13 mouse cellular contexts compared by ENCODE assay signal in genomic region chr14:25184875-25185274, GRCm38 (mm10).
DNase-seq lines count a peak whose midpoint lies in the region; ATAC-seq and TF ChIP-seq lines count a peak whose summit lies in the region.
"Had no signal": no experiment of that assay in that cellular context is flagged by ENCODE, and none has a peak within 500 bp of the region (broad histone marks: within the 10 kb centered on the region; RNA-seq: fewer than 3 reads in every experiment).

No protein-coding gene starts in this region.

- H3K4me3 ChIP-seq in hindbrain, embryonic 15.5 days, result no peak overlapping the region
- H3K4me3 ChIP-seq in hindbrain, embryonic 13.5 days, result no peak overlapping the region
- H3K4me3 ChIP-seq in limb, embryonic 10.5 days, result no peak overlapping the region
- no peak overlapping the region for H3K4me3 ChIP-seq in lung, adult 2 months (replicated peaks; ENCODE audit: extremely low read depth, low read depth, low read length)
- H3K4me3 ChIP-seq: heart, embryonic 13.5 days; liver, embryonic 15.5 days; neural tube, embryonic 12.5 days had no signal

- no peak overlapping the region for H3K9ac ChIP-seq in hindbrain, embryonic 15.5 days
- H3K9ac ChIP-seq in hindbrain, embryonic 13.5 days, result no peak overlapping the region
- H3K9ac ChIP-seq: heart, embryonic 13.5 days; liver, embryonic 15.5 days; neural tube, embryonic 12.5 days had no signal

- peak overlapping the region; percentile 86 for H3K27ac ChIP-seq in hindbrain, embryonic 15.5 days (replicated peaks)
- no peak overlapping the region for H3K27ac ChIP-seq in hindbrain, embryonic 13.5 days
- H3K27ac ChIP-seq in limb, embryonic 10.5 days, result peak overlapping the region; percentile 57; the same call in 1 of the 2 replicates
- H3K27ac ChIP-seq: heart, embryonic 13.5 days; liver, embryonic 15.5 days; neural tube, embryonic 12.5 days had no signal

- H3K9me3 ChIP-seq in hindbrain, embryonic 15.5 days, result no peaks in the 10 kb centered on the region
- H3K9me3 ChIP-seq in hindbrain, embryonic 13.5 days, result no peaks in the 10 kb centered on the region
- H3K9me3 ChIP-seq in limb, embryonic 10.5 days (replicated peaks), result no peaks in the 10 kb centered on the region
- H3K9me3 ChIP-seq: heart, embryonic 13.5 days; liver, embryonic 15.5 days; neural tube, embryonic 12.5 days had no signal

- DNase-seq in CD4-positive helper T cell, adult 2 months (ENCODE audit: low read depth, low spot score), result peak; percentile 27
- DNase-seq in CD4-positive, CD25-positive, alpha-beta regulatory T cell, adult 2 months (ENCODE audit: low read depth, low spot score), result peak; percentile 18
- DNase-seq in limb, embryonic 10.5 days (ENCODE audit: low spot score), result no peak
- DNase-seq in urinary bladder, postnatal 36 days (ENCODE audit: low spot score in 2 of 2), result no peak
- no peak for DNase-seq in lung, adult 2 months
- DNase-seq: thymus, postnatal 4 days had no signal

- H3K4me2 ChIP-seq in hindbrain, embryonic 15.5 days, result no peak overlapping the region
- H3K4me2 ChIP-seq in hindbrain, embryonic 13.5 days, result no peak overlapping the region
- H3K4me2 ChIP-seq: heart, embryonic 13.5 days; liver, embryonic 15.5 days; neural tube, embryonic 12.5 days had no signal

- 79% methylated on average over 1 of the region's 1 CpGs for WGBS in hindbrain, embryonic 15.5 days
- WGBS in hindbrain, embryonic 13.5 days, result 92% methylated on average over 1 of the region's 1 CpGs
- WGBS in limb, embryonic 10.5 days, result 76% methylated on average over 1 of the region's 1 CpGs
- 77% methylated on average over 1 of the region's 1 CpGs for WGBS in lung, adult 2 months

- H3K27me3 ChIP-seq in hindbrain, embryonic 15.5 days, result no peaks in the 10 kb centered on the region
- no peaks in the 10 kb centered on the region for H3K27me3 ChIP-seq in hindbrain, embryonic 13.5 days
- 0 out of 2 replicates have a peak, but pooled peaks cover 11% of the 10 kb centered on the region for H3K27me3 ChIP-seq in limb, embryonic 10.5 days (ENCODE audit: low read depth, poor library complexity, severe bottlenecking)
- H3K27me3 ChIP-seq: liver, embryonic 15.5 days; neural tube, embryonic 12.5 days had no signal

- TF ChIP-seq POLR2A in lung, adult 2 months (IDR thresholded peaks at IDR 0.05; ENCODE audit: borderline replicate concordance, extremely low read depth, low read depth, low read length), result no peak

- no peaks in the 10 kb centered on the region for H3K36me3 ChIP-seq in hindbrain, embryonic 15.5 days
- H3K36me3 ChIP-seq in hindbrain, embryonic 13.5 days, result no peaks in the 10 kb centered on the region
- H3K36me3 ChIP-seq in limb, embryonic 10.5 days, result no peaks in the 10 kb centered on the region
- H3K36me3 ChIP-seq: G1E; heart, embryonic 13.5 days; liver, embryonic 15.5 days; neural tube, embryonic 12.5 days had no signal

- ATAC-seq in hindbrain, embryonic 15.5 days (ENCODE audit: low FRiP score, low read depth), result no peak
- no peak for ATAC-seq in hindbrain, embryonic 13.5 days (ENCODE audit: low FRiP score)
- no peak for ATAC-seq in erythroblast, adult 5-6 weeks (replicated peaks; ENCODE audit: low FRiP score, poor library complexity, severe bottlenecking)

- peaks cover 43% of the 10 kb centered on the region for H3K4me1 ChIP-seq in hindbrain, embryonic 15.5 days (replicated peaks)
- peaks cover 27% of the 10 kb centered on the region for H3K4me1 ChIP-seq in hindbrain, embryonic 13.5 days (replicated peaks)
- peaks cover 35% of the 10 kb centered on the region for H3K4me1 ChIP-seq in limb, embryonic 10.5 days
- H3K4me1 ChIP-seq in lung, adult 2 months (ENCODE audit: control insufficient read depth, insufficient read depth, low read length), result peaks cover 2% of the 10 kb centered on the region; the same call in 1 of the 2 replicates
- H3K4me1 ChIP-seq: liver, embryonic 15.5 days had no signal

- TF ChIP-seq CTCF in lung, adult 2 months (IDR thresholded peaks at IDR 0.05; ENCODE audit: insufficient read depth, low read length), result no peak

Comparison
In these comparisons a context has a peak if more than half of its experiments do, and no peak if none do; other contexts are left out.
1. DNase-seq: peak in CD4-positive helper T cell, adult 2 months (single experiment) and CD4-positive, CD25-positive, alpha-beta regulatory T cell, adult 2 months (single experiment); none in limb, embryonic 10.5 days (single experiment), urinary bladder, postnatal 36 days (0 of 2) and lung, adult 2 months (single experiment).